Mouse (Mus musculus): Measurements from ENCODE around the gene Caap1. TPM values are rescaled to one million over a fixed set of nuclear protein-coding genes. Genes with fewer than 3 reads are reported as not detected.

Caap1 gene
- total and polyA plus RNA-seq, 3 experiments, result 1.2 to 4.4 (median 3.6) TPM

- Histone ChIP-seq H3K36me3 (ENCODE audit: control insufficient read depth, insufficient read depth, low read length) (no peaks in the 10 kb centered on the region), H3K9ac (ENCODE audit: low read depth, low read length) (no peak overlapping the region), H3K4me1 (ENCODE audit: control insufficient read depth, insufficient read depth, low read length) (no peaks in the 10 kb centered on the region), H3K4me3 (no peak overlapping the region), H3K27me3 (ENCODE audit: control insufficient read depth, insufficient read depth, low read length) (no peaks in the 10 kb centered on the region), H3K27ac (no peak overlapping the region), H3K79me2 (replicated peaks; ENCODE audit: control insufficient read depth, insufficient read depth, low read length) (no peaks in the 10 kb centered on the region)
- intact Hi-C loops (cut with DNase I), result no loop called here
- TF ChIP-seq CTCF (IDR thresholded peaks at IDR 0.05) (peak; percentile 14; the same call in 1 of the 2 replicates), EP300 (IDR thresholded peaks at IDR 0.05; ENCODE audit: insufficient read depth, low read depth, low read length) (no peak)
- no peak for DNase-seq
- 88% methylated on average over 4 of the region's 4 CpGs for WGBS
Observed at GRCm38 (mm10) chr4:94543041-94543440, 13.6 kb downstream of the Caap1 start.

- H3K4me1 ChIP-seq (ENCODE audit: control insufficient read depth, insufficient read depth, low read length), result no peaks in the 10 kb centered on the region
- TF ChIP-seq EP300 (IDR thresholded peaks at IDR 0.05; ENCODE audit: insufficient read depth, low read depth, low read length), result no peak
- TF ChIP-seq POLR2A (IDR thresholded peaks at IDR 0.05; ENCODE audit: insufficient read depth, low read depth, low read length), result no peak
- TF ChIP-seq CTCF (IDR thresholded peaks at IDR 0.05), result no peak
- intact Hi-C loops (cut with DNase I), result no loop called here
- H3K9ac ChIP-seq (ENCODE audit: low read depth, low read length), result no peak overlapping the region
- H3K27me3 ChIP-seq (ENCODE audit: control insufficient read depth, insufficient read depth, low read length), result no peaks in the 10 kb centered on the region
- no peak overlapping the region for H3K27ac ChIP-seq
- no peaks in the 10 kb centered on the region for H3K36me3 ChIP-seq (ENCODE audit: control insufficient read depth, insufficient read depth, low read length)
- no peak for DNase-seq
- H3K79me2 ChIP-seq (replicated peaks; ENCODE audit: control insufficient read depth, insufficient read depth, low read length), result no peaks in the 10 kb centered on the region
- no peak overlapping the region for H3K4me3 ChIP-seq
Observed at GRCm38 (mm10) chr4:94533205-94533604, 23.4 kb downstream of the Caap1 start.

GRCm38 (mm10) chr4:94529448-94529847 is 27.1 kb downstream of the Caap1 start:
- TF ChIP-seq CTCF (IDR thresholded peaks at IDR 0.05) (no peak), EP300 (IDR thresholded peaks at IDR 0.05; ENCODE audit: insufficient read depth, low read depth, low read length) (no peak), POLR2A (IDR thresholded peaks at IDR 0.05; ENCODE audit: insufficient read depth, low read depth, low read length) (no peak)
- no peaks in the 10 kb centered on the region for H3K4me1 ChIP-seq (ENCODE audit: control insufficient read depth, insufficient read depth, low read length)
- no peak overlapping the region for H3K9ac ChIP-seq (ENCODE audit: low read depth, low read length)
- intact Hi-C loops (cut with DNase I), result loop anchor here (10.0 kb wide), 1 partner anchor 525 kb away; no protein-coding TSS in a partner anchor
- no peak overlapping the region for H3K27ac ChIP-seq
- H3K27me3 ChIP-seq (ENCODE audit: control insufficient read depth, insufficient read depth, low read length), result no peaks in the 10 kb centered on the region
- no peak overlapping the region for H3K4me3 ChIP-seq
- no peaks in the 10 kb centered on the region for H3K79me2 ChIP-seq (replicated peaks; ENCODE audit: control insufficient read depth, insufficient read depth, low read length)
- no peaks in the 10 kb centered on the region for H3K36me3 ChIP-seq (ENCODE audit: control insufficient read depth, insufficient read depth, low read length)
- WGBS, result 90% methylated on average over 1 of the region's 1 CpGs
- no peak for DNase-seq

GRCm38 (mm10) chr4:94523321-94523720 is 33.3 kb downstream of the Caap1 start:
- Histone ChIP-seq H3K4me3 (no peak overlapping the region), H3K4me1 (ENCODE audit: control insufficient read depth, insufficient read depth, low read length) (no peaks in the 10 kb centered on the region), H3K27me3 (ENCODE audit: control insufficient read depth, insufficient read depth, low read length) (no peaks in the 10 kb centered on the region), H3K36me3 (ENCODE audit: control insufficient read depth, insufficient read depth, low read length) (no peaks in the 10 kb centered on the region), H3K9ac (ENCODE audit: low read depth, low read length) (no peak overlapping the region), H3K27ac (no peak overlapping the region), H3K79me2 (replicated peaks; ENCODE audit: control insufficient read depth, insufficient read depth, low read length) (no peaks in the 10 kb centered on the region)
- DNase-seq, result no peak
- TF ChIP-seq CTCF (IDR thresholded peaks at IDR 0.05) (peak; percentile 70), EP300 (IDR thresholded peaks at IDR 0.05; ENCODE audit: insufficient read depth, low read depth, low read length) (no peak)
- intact Hi-C loops (cut with DNase I), result loop anchor here (10.0 kb wide), 1 partner anchor 519 kb away; no protein-coding TSS in a partner anchor

- WGBS, result 68% methylated on average over 4 of the region's 4 CpGs
- H3K4me3 ChIP-seq, result no peak overlapping the region
- intact Hi-C loops (cut with DNase I), result loop anchor here (10.0 kb wide), 1 partner anchor 393 kb away; no protein-coding TSS in a partner anchor
- no peaks in the 10 kb centered on the region for H3K27me3 ChIP-seq (ENCODE audit: control insufficient read depth, insufficient read depth, low read length)
- H3K4me1 ChIP-seq (ENCODE audit: control insufficient read depth, insufficient read depth, low read length), result no peaks in the 10 kb centered on the region
- H3K9ac ChIP-seq (ENCODE audit: low read depth, low read length), result no peak overlapping the region
- DNase-seq, result peak in 1 of 2 experiments; percentile 42
- no peaks in the 10 kb centered on the region for H3K36me3 ChIP-seq (ENCODE audit: control insufficient read depth, insufficient read depth, low read length)
- H3K79me2 ChIP-seq (replicated peaks; ENCODE audit: control insufficient read depth, insufficient read depth, low read length), result no peaks in the 10 kb centered on the region
- TF ChIP-seq EP300 (IDR thresholded peaks at IDR 0.05; ENCODE audit: insufficient read depth, low read depth, low read length), result no peak
- TF ChIP-seq CTCF (IDR thresholded peaks at IDR 0.05), result peak; percentile 86
- H3K27ac ChIP-seq, result no peak overlapping the region
Observed at GRCm38 (mm10) chr4:94517631-94518030, 39.0 kb downstream of the Caap1 start.

GRCm38 (mm10) chr4:94515366-94515765 is 41.2 kb downstream of the Caap1 start:
- Histone ChIP-seq H3K36me3 (ENCODE audit: control insufficient read depth, insufficient read depth, low read length) (no peaks in the 10 kb centered on the region), H3K4me1 (ENCODE audit: control insufficient read depth, insufficient read depth, low read length) (no peaks in the 10 kb centered on the region), H3K4me3 (no peak overlapping the region), H3K27me3 (ENCODE audit: control insufficient read depth, insufficient read depth, low read length) (no peaks in the 10 kb centered on the region), H3K27ac (no peak overlapping the region), H3K79me2 (replicated peaks; ENCODE audit: control insufficient read depth, insufficient read depth, low read length) (no peaks in the 10 kb centered on the region), H3K9ac (ENCODE audit: low read depth, low read length) (no peak overlapping the region)
- DNase-seq, result no peak
- TF ChIP-seq EP300 (IDR thresholded peaks at IDR 0.05; ENCODE audit: insufficient read depth, low read depth, low read length), result no peak
- no peak for TF ChIP-seq POLR2A (IDR thresholded peaks at IDR 0.05; ENCODE audit: insufficient read depth, low read depth, low read length)
- no peak for TF ChIP-seq CTCF (IDR thresholded peaks at IDR 0.05)
- 63% methylated on average over 3 of the region's 3 CpGs for WGBS
- intact Hi-C loops (cut with DNase I), result loop anchor here (10.0 kb wide), 1 partner anchor 391 kb away; no protein-coding TSS in a partner anchor
